ENCODE assay signal across 8 mouse cellular contexts in the genomic region with DNA sequence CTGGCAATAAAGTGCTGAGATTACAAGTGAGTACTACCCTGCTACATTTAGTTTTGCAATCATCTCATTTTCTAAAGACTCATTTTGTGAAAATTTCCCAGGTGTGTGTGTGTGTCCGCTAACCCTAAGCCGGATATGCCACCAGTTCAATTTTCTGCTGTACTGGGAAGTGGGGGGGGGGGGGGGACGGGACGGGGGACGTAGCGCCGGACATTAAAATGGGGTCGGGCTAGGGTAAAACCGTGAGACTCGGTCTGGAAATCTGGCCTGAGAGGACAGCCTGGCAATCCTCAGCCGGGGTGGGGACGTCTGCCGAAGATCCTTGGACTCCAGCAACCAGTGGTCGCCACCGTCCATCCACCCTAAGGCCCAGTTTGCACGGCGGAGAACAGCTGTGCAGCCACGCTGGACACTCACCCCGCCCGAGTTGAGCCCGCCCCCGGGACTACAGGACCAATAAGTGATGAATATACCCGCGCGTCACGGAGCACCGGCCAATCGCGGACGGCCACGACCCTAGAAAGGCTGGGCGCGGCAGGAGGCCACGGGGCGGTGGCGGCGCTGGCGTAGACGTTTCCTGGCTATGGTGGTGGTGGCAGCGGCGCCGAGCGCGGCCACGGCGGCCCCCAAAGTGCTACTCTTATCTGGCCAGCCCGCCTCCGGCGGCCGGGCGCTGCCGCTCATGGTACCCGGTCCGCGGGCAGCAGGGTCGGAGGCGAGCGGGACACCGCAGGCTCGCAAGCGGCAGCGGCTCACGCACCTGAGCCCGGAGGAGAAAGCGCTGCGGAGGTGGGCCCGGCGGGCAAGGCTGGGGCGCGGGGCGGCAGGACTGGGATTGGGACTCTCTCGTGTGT. TPM values are rescaled to one million over a fixed set of nuclear protein-coding genes. Genes with fewer than 3 reads are reported as not detected.
DNase-seq lines count a peak whose midpoint lies in the region; ATAC-seq lines count a peak whose summit lies in the region.

A gene (plus strand): TSS at position 248 of the 854 bp plus-strand sequence.

- peak; percentile 94 for DNase-seq in 3T3-L1 (ENCODE audit: low read depth, low spot score)
- DNase-seq in adrenal gland, postnatal 4 days (ENCODE audit: low spot score in 2 of 2) = peak; percentile 96 to 98
- peak; percentile 98 for DNase-seq in embryonic facial prominence, embryonic 14.5 days (ENCODE audit: low spot score)
- peak; percentile 100 for DNase-seq in heart, adult 8-10 months (ENCODE audit: low spot score)
- peak; percentile 91 to 97 for DNase-seq in monocyte, adult 2 months (ENCODE audit: low read depth in 1 of 2, low spot score in 2 of 2)
- peak; percentile 95 to 97 for DNase-seq in spleen, postnatal 36 days (ENCODE audit: low spot score in 2 of 2)

- peak within 1 kb of the TSS; percentile 85 for H3K4me3 ChIP-seq in embryonic facial prominence, embryonic 14.5 days (ENCODE audit: low read depth, low read length)
- H3K4me3 ChIP-seq in kidney, embryonic 14.5 days (ENCODE audit: low read length) = peak within 1 kb of the TSS; percentile 91
- H3K4me3 ChIP-seq in limb, embryonic 15.5 days = peak within 1 kb of the TSS; percentile 100

- peaks cover 35% of the 10 kb centered on the region for H3K36me3 ChIP-seq in embryonic facial prominence, embryonic 14.5 days (ENCODE audit: control insufficient read depth, insufficient read depth, low read length)
- H3K36me3 ChIP-seq in kidney, embryonic 14.5 days (ENCODE audit: control insufficient read depth, insufficient read depth, low read length) = peaks cover 35% of the 10 kb centered on the region
- peaks cover 32% of the 10 kb centered on the region for H3K36me3 ChIP-seq in limb, embryonic 15.5 days

- peak within 1 kb of the TSS; percentile 93 for H3K27ac ChIP-seq in embryonic facial prominence, embryonic 14.5 days (replicated peaks; ENCODE audit: low read depth, low read length)
- peak within 1 kb of the TSS; percentile 89 for H3K27ac ChIP-seq in kidney, embryonic 14.5 days (ENCODE audit: low read depth, low read length)
- H3K27ac ChIP-seq in limb, embryonic 15.5 days = peak within 1 kb of the TSS; percentile 97

- ATAC-seq in embryonic facial prominence, embryonic 14.5 days (ENCODE audit: low read depth) = peak; percentile 98
- ATAC-seq in kidney, embryonic 14.5 days (ENCODE audit: low FRiP score, low TSS enrichment) = peak; percentile 98
- ATAC-seq in limb, embryonic 15.5 days (ENCODE audit: insufficient number of reproducible peaks, low FRiP score, low TSS enrichment, low read depth) = peak; percentile 97

- WGBS in embryonic facial prominence, embryonic 14.5 days = 0% methylated on average over 32 of the region's 72 CpGs
- under 1% methylated on average over 71 of the region's 72 CpGs for WGBS in kidney, embryonic 14.5 days
- under 1% methylated on average over 65 of the region's 72 CpGs for WGBS in limb, embryonic 15.5 days

- H3K27me3 ChIP-seq in embryonic facial prominence, embryonic 14.5 days (replicated peaks; ENCODE audit: control insufficient read depth, insufficient read depth, low read length) = no peaks in the 10 kb centered on the region
- H3K27me3 ChIP-seq in kidney, embryonic 14.5 days (ENCODE audit: control insufficient read depth, insufficient read depth, low read length) = no peaks in the 10 kb centered on the region
- no peaks in the 10 kb centered on the region for H3K27me3 ChIP-seq in limb, embryonic 15.5 days

- peak within 1 kb of the TSS; percentile 96 for H3K9ac ChIP-seq in embryonic facial prominence, embryonic 14.5 days (ENCODE audit: low read depth, low read length)
- H3K9ac ChIP-seq in kidney, embryonic 14.5 days (ENCODE audit: low read depth, low read length) = peak within 1 kb of the TSS; percentile 96
- H3K9ac ChIP-seq in limb, embryonic 15.5 days = peak within 1 kb of the TSS; percentile 96

- H3K9me3 ChIP-seq in embryonic facial prominence, embryonic 14.5 days (ENCODE audit: control insufficient read depth, low read length) = no peaks in the 10 kb centered on the region
- no peaks in the 10 kb centered on the region for H3K9me3 ChIP-seq in kidney, embryonic 14.5 days (ENCODE audit: control insufficient read depth, low read length)
- H3K9me3 ChIP-seq in limb, embryonic 15.5 days = no peaks in the 10 kb centered on the region

- H3K4me2 ChIP-seq in embryonic facial prominence, embryonic 14.5 days (ENCODE audit: low read depth, low read length) = peak within 1 kb of the TSS; percentile 68
- H3K4me2 ChIP-seq in kidney, embryonic 14.5 days (replicated peaks; ENCODE audit: low read depth, low read length) = peak within 1 kb of the TSS; percentile 65
- peak within 1 kb of the TSS; percentile 59 for H3K4me2 ChIP-seq in limb, embryonic 15.5 days

- peaks cover 12% of the 10 kb centered on the region for H3K4me1 ChIP-seq in embryonic facial prominence, embryonic 14.5 days (ENCODE audit: control insufficient read depth, insufficient read depth, low read length)
- peaks cover 20% of the 10 kb centered on the region for H3K4me1 ChIP-seq in kidney, embryonic 14.5 days (ENCODE audit: control insufficient read depth, insufficient read depth, low read length)
- H3K4me1 ChIP-seq in limb, embryonic 15.5 days = peaks cover 23% of the 10 kb centered on the region

RNA-seq across cellular contexts. Expression of the gene that starts here (rescaled TPM):
- 100 to 1,000 TPM; 129 to 137 TPM for total RNA-seq in adrenal gland, postnatal 4 days (2021)
- 205 and 223 TPM in 2 replicates for polyA plus RNA-seq in embryonic facial prominence, embryonic 14.5 days (2014; fragmentation: Nextera tagmentation; extraction: Ambion mirVana)
- 10 to 100 TPM; 53.5 to 76.4 (median 71.0) TPM for total RNA-seq in heart, adult 8-10 months (2022)
- polyA plus RNA-seq in kidney, embryonic 14.5 days (2014; fragmentation: Nextera tagmentation; extraction: Ambion mirVana) = 141 and 174 TPM in 2 replicates
- polyA plus RNA-seq in limb, embryonic 15.5 days (2015; fragmentation: Nextera tagmentation; extraction: Ambion mirVana) = 238 and 242 TPM in 2 replicates

Comparison
In these comparisons a context has a peak if more than half of its experiments do, and no peak if none do; other contexts are left out.
1. Peak in every context shown above with its lines: DNase-seq, ATAC-seq, H3K4me3 ChIP-seq and H3K27ac ChIP-seq.